In the genomic region with DNA sequence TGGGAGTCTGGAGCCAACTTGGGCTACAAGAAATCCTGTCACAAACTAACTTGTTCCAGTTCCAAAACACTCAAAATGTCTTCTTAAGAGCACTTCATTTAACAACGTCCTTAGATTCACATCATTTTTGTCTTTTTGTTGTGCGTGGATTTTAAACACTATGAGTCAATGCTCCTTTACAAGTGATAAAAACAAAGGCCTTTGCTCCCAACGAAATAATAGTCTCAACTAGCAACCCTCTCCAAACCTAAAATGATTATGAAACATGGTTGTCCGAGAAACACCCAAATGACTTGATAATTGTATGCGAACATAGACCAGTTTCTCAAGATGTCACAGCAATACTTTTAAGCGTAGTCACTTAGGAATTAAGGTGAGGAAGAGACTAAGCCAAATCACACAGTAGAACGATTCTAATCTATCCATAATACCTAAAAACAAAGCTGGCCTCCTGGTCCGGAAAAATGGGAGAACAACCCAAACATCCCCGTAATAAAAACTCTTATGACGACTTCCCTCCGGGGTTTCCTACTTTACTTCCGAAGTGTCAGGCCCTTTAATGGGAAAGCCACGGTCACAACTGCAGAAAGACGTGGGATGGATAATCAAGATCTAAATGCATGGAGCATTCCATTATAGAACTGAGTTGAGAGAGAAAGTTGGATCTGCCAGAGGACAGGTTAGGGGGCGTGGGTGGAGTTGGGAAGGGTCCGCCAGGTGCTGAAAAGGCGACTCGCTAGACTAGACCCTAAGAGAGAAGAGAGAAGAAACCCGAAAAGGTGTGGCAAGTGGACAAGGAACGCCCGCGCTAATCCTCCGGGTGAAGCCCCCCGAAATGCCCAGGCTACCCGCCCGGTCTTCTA, we compare ENCODE assay signal across 8 mouse cellular contexts. TPM values are rescaled to one million over a fixed set of nuclear protein-coding genes. Genes with fewer than 3 reads are reported as not detected.
A peak's percentile ranks its signal among the peaks of the same experiment; 100 is the strongest.
DNase-seq lines count a peak whose midpoint lies in the region; ATAC-seq and TF ChIP-seq lines count a peak whose summit lies in the region.

No protein-coding gene starts in this region.

- WGBS in liver, postnatal 0 days (ENCODE audit: insufficient replicate concordance), result 8% methylated on average over 25 of the region's 26 CpGs

- TF ChIP-seq EP300 in liver, postnatal 0 days (IDR thresholded peaks at IDR 0.05; ENCODE audit: low read depth), result no peak

- peak overlapping the region; percentile 89 for H3K4me3 ChIP-seq in layer of hippocampus, adult 2 months
- H3K4me3 ChIP-seq in bone marrow macrophage, adult 2 months (ENCODE audit: insufficient read depth, low read length), result peak overlapping the region; percentile 97
- peak overlapping the region; percentile 91 for H3K4me3 ChIP-seq in liver, postnatal 0 days (ENCODE audit: low read depth, low read length)

- no peak for DNase-seq in layer of hippocampus, adult 2 months (ENCODE audit: low spot score in 2 of 2)
- DNase-seq in layer of hippocampus, postnatal 10 days (ENCODE audit: low spot score in 2 of 2), result no peak
- DNase-seq in forelimb bud, embryonic 11.5 days (ENCODE audit: low read depth, low spot score), result peak; percentile 18
- no peak for DNase-seq in liver, postnatal 0 days
- no peak for DNase-seq in natural killer cell, adult 2 months (ENCODE audit: low spot score in 2 of 2)
- no peak for DNase-seq in thymus, postnatal 14 days
- no peak for DNase-seq in yolk sac, embryonic 10.5 days (ENCODE audit: low spot score)

- no peaks in the 10 kb centered on the region for H3K36me3 ChIP-seq in liver, postnatal 0 days (replicated peaks; ENCODE audit: insufficient read depth, low read length)

- no peaks in the 10 kb centered on the region for H3K27me3 ChIP-seq in liver, postnatal 0 days (ENCODE audit: insufficient read depth, low read length)

- peaks cover 14% of the 10 kb centered on the region for H3K4me1 ChIP-seq in bone marrow macrophage, adult 2 months (ENCODE audit: control insufficient read depth, insufficient read depth, low read length)
- H3K4me1 ChIP-seq in liver, postnatal 0 days (ENCODE audit: insufficient read depth), result peaks cover 11% of the 10 kb centered on the region

- peak overlapping the region; percentile 84 for H3K4me2 ChIP-seq in liver, postnatal 0 days (ENCODE audit: low read depth, low read length)

- TF ChIP-seq CTCF in layer of hippocampus, adult 2 months (conservative IDR thresholded peaks at IDR 0.05), result no peak
- no peak for TF ChIP-seq CTCF in bone marrow macrophage, adult 2 months (IDR thresholded peaks at IDR 0.05; ENCODE audit: low read depth, low read length)
- TF ChIP-seq CTCF in liver, postnatal 0 days (IDR thresholded peaks at IDR 0.05; ENCODE audit: low read depth), result no peak

- peak overlapping the region; percentile 92 for H3K27ac ChIP-seq in layer of hippocampus, adult 2 months
- H3K27ac ChIP-seq in bone marrow macrophage, adult 2 months (ENCODE audit: insufficient read depth, low read depth, low read length), result peak overlapping the region; percentile 52
- H3K27ac ChIP-seq in liver, postnatal 0 days (ENCODE audit: low read depth), result peak overlapping the region; percentile 86

- H3K9ac ChIP-seq in liver, postnatal 0 days (replicated peaks), result peak overlapping the region; percentile 90

- peak; percentile 10; the same call in 1 of the 2 replicates for ATAC-seq in liver, postnatal 0 days

- no peak for TF ChIP-seq POLR2A in bone marrow macrophage, adult 2 months (IDR thresholded peaks at IDR 0.05; ENCODE audit: borderline replicate concordance, low read depth, low read length)

- no peaks in the 10 kb centered on the region for H3K9me3 ChIP-seq in liver, postnatal 0 days (ENCODE audit: low read length)

RNA-seq across cellular contexts. Expression of a gene that starts 0.7 kb away (rescaled TPM):
- 10 to 100 TPM; 20.2 to 23.4 TPM for total RNA-seq in layer of hippocampus, adult 2 months (2021)
- total RNA-seq in layer of hippocampus, postnatal 10 days (2021), result 10 to 100 TPM; 20.4 to 21.9 TPM
- polyA plus RNA-seq in bone marrow macrophage, adult 2 months (2012; ENCODE audit: insufficient read depth, insufficient read length, missing spikeins), result 39.5 and 43.3 TPM in 2 replicates
- 7.4 and 7.6 TPM in 2 replicates for polyA plus RNA-seq in liver, postnatal 0 days (2015; fragmentation: Nextera tagmentation; extraction: Ambion mirVana)

RNA-seq across cellular contexts. Expression of a gene that starts 18.5 kb away (rescaled TPM):
- 10 to 100 TPM; 26.3 to 27.4 TPM for total RNA-seq in layer of hippocampus, adult 2 months (2021)
- total RNA-seq in layer of hippocampus, postnatal 10 days (2021), result 10 to 100 TPM; 35.9 to 36.7 TPM
- 22.2 and 22.4 TPM in 2 replicates for polyA plus RNA-seq in bone marrow macrophage, adult 2 months (2012; ENCODE audit: insufficient read depth, insufficient read length, missing spikeins)
- 11.4 and 12.0 TPM in 2 replicates for polyA plus RNA-seq in liver, postnatal 0 days (2015; fragmentation: Nextera tagmentation; extraction: Ambion mirVana)

RNA-seq across cellular contexts. Expression of a gene that starts 44.2 kb away (rescaled TPM):
- total RNA-seq in layer of hippocampus, adult 2 months (2021), result 10 to 100 TPM; 31.8 to 32.9 TPM
- total RNA-seq in layer of hippocampus, postnatal 10 days (2021), result 10 to 100 TPM; 25.0 to 25.9 TPM
- 19.4 and 23.5 TPM in 2 replicates for polyA plus RNA-seq in bone marrow macrophage, adult 2 months (2012; ENCODE audit: insufficient read depth, insufficient read length, missing spikeins)
- polyA plus RNA-seq in liver, postnatal 0 days (2015; fragmentation: Nextera tagmentation; extraction: Ambion mirVana), result 8.1 and 12.0 TPM in 2 replicates
